ENCODE assay signal across 8 mouse cellular contexts in the genomic region with DNA sequence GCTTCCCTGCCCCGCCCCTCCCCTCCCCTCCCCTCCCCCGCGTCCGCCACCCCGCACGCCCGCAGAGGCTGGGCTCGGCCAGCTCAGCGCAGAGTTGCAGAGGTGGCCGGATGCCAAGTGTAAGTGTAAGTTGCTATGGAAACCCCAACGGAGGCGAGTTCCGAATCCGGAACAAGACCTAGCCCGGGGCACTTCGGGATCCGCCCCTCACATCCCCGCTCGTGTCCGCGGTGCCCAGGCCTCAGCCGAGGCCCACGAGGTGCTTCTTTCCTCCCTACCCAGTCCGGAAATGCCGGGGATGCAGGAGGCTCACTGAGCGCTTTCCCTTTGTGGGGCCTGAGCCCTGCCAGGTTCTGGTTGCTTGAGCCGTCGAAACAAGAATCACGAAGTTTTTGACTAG. TPM values are rescaled to one million over a fixed set of nuclear protein-coding genes. Genes with fewer than 3 reads are reported as not detected.
A peak's percentile ranks its signal among the peaks of the same experiment; 100 is the strongest.
DNase-seq lines count a peak whose midpoint lies in the region; ATAC-seq and TF ChIP-seq lines count a peak whose summit lies in the region.

No protein-coding gene starts in this region.

- no peak overlapping the region for H3K27ac ChIP-seq in embryonic facial prominence, embryonic 11.5 days (replicated peaks; ENCODE audit: low read depth, low read length)
- no peak overlapping the region for H3K27ac ChIP-seq in heart, embryonic 11.5 days (ENCODE audit: low read depth, low read length)
- no peak overlapping the region for H3K27ac ChIP-seq in kidney, adult 2 months (ENCODE audit: insufficient read depth, low read depth, low read length)
- H3K27ac ChIP-seq in liver, postnatal 0 days (ENCODE audit: low read depth): no peak overlapping the region

- H3K27me3 ChIP-seq in embryonic facial prominence, embryonic 11.5 days (ENCODE audit: control insufficient read depth, insufficient read depth, low read length): peaks cover 10% of the 10 kb centered on the region
- H3K27me3 ChIP-seq in heart, embryonic 11.5 days (ENCODE audit: control insufficient read depth, insufficient read depth, low read length): peaks cover 38% of the 10 kb centered on the region
- peaks cover 1% of the 10 kb centered on the region; the same call in 1 of the 2 replicates for H3K27me3 ChIP-seq in kidney, adult 2 months (replicated peaks; ENCODE audit: control insufficient read depth, insufficient read depth, low read length)
- peaks cover 35% of the 10 kb centered on the region for H3K27me3 ChIP-seq in liver, postnatal 0 days (ENCODE audit: insufficient read depth, low read length)

- H3K36me3 ChIP-seq in embryonic facial prominence, embryonic 11.5 days (replicated peaks; ENCODE audit: control insufficient read depth, insufficient read depth, low read depth, low read length): peaks cover 3% of the 10 kb centered on the region
- no peaks in the 10 kb centered on the region for H3K36me3 ChIP-seq in heart, embryonic 11.5 days (ENCODE audit: control insufficient read depth, insufficient read depth, low read length)
- H3K36me3 ChIP-seq in kidney, adult 2 months (ENCODE audit: control insufficient read depth, insufficient read depth, low read length): no peaks in the 10 kb centered on the region; the same call in none of the 2 replicates
- H3K36me3 ChIP-seq in liver, postnatal 0 days (replicated peaks; ENCODE audit: insufficient read depth, low read length): no peaks in the 10 kb centered on the region; the same call in 1 of the 2 replicates

- H3K9ac ChIP-seq in embryonic facial prominence, embryonic 11.5 days (replicated peaks; ENCODE audit: low read length): 0 out of 2 replicates have a peak overlapping the region, but pooled peaks have one; percentile 23
- H3K9ac ChIP-seq in heart, embryonic 11.5 days (ENCODE audit: low read depth, low read length): peak overlapping the region; percentile 52; the same call in 1 of the 2 replicates
- H3K9ac ChIP-seq in liver, postnatal 0 days (replicated peaks): peak overlapping the region; percentile 26; the same call in 1 of the 2 replicates

- peak overlapping the region; percentile 65 for H3K4me2 ChIP-seq in embryonic facial prominence, embryonic 11.5 days (ENCODE audit: low read depth, low read length)
- peak overlapping the region; percentile 86 for H3K4me2 ChIP-seq in heart, embryonic 11.5 days
- peak overlapping the region; percentile 72 for H3K4me2 ChIP-seq in liver, postnatal 0 days (ENCODE audit: low read depth, low read length)

- no peak for TF ChIP-seq POLR2A in kidney, adult 2 months (IDR thresholded peaks at IDR 0.05; ENCODE audit: low read depth, low read length)

- no peak for ATAC-seq in embryonic facial prominence, embryonic 11.5 days (replicated peaks; ENCODE audit: insufficient number of reproducible peaks, low FRiP score, low TSS enrichment, low read depth)
- no peak for ATAC-seq in heart, embryonic 11.5 days (replicated peaks; ENCODE audit: insufficient number of reproducible peaks, low FRiP score, low TSS enrichment)
- ATAC-seq in liver, postnatal 0 days: no peak

- WGBS in embryonic facial prominence, embryonic 11.5 days: under 1% methylated on average over 24 of the region's 29 CpGs
- WGBS in heart, embryonic 11.5 days (ENCODE audit: insufficient replicate concordance): under 1% methylated on average over 28 of the region's 29 CpGs
- WGBS in kidney, adult 2 months: 20% methylated on average over 29 of the region's 29 CpGs
- WGBS in liver, postnatal 0 days (ENCODE audit: insufficient replicate concordance): 5% methylated on average over 28 of the region's 29 CpGs

- no peaks in the 10 kb centered on the region for H3K4me1 ChIP-seq in embryonic facial prominence, embryonic 11.5 days (ENCODE audit: control insufficient read depth, insufficient read depth, low read length)
- H3K4me1 ChIP-seq in heart, embryonic 11.5 days (ENCODE audit: control insufficient read depth, insufficient read depth, low read length): peaks cover 12% of the 10 kb centered on the region
- H3K4me1 ChIP-seq in kidney, adult 2 months (ENCODE audit: control insufficient read depth, insufficient read depth, low read length): no peaks in the 10 kb centered on the region; the same call in 1 of the 2 replicates
- H3K4me1 ChIP-seq in liver, postnatal 0 days (ENCODE audit: insufficient read depth): peaks cover 15% of the 10 kb centered on the region

- no peak for TF ChIP-seq EP300 in liver, postnatal 0 days (IDR thresholded peaks at IDR 0.05; ENCODE audit: low read depth)

- DNase-seq in CD4-positive helper T cell, adult 2 months (ENCODE audit: low read depth, low spot score): peak; percentile 76
- DNase-seq in R1 (ENCODE audit: low read depth, low spot score): peak; percentile 72
- DNase-seq in embryonic facial prominence, embryonic 11.5 days (ENCODE audit: low spot score): no peak
- peak; percentile 73 for DNase-seq in kidney, adult 2 months
- DNase-seq in liver, postnatal 0 days: peak; percentile 55
- peak; percentile 67 for DNase-seq in neural tube, embryonic 10.5 days (ENCODE audit: extremely low spot score, low spot score)
- DNase-seq in yolk sac, embryonic 10.5 days (ENCODE audit: low spot score): peak; percentile 32

- TF ChIP-seq CTCF in kidney, adult 2 months (conservative IDR thresholded peaks at IDR 0.05; ENCODE audit: insufficient read depth, insufficient read length, low read depth, low read length): no peak
- no peak for TF ChIP-seq CTCF in liver, postnatal 0 days (IDR thresholded peaks at IDR 0.05; ENCODE audit: low read depth)

- peak overlapping the region; percentile 33 for H3K4me3 ChIP-seq in embryonic facial prominence, embryonic 11.5 days (ENCODE audit: low read depth, low read length)
- peak overlapping the region; percentile 51 for H3K4me3 ChIP-seq in heart, embryonic 11.5 days (ENCODE audit: low read depth, low read length)
- peak overlapping the region; percentile 27; the same call in 1 of the 2 replicates for H3K4me3 ChIP-seq in kidney, adult 2 months (ENCODE audit: insufficient read depth, low read depth, low read length)
- H3K4me3 ChIP-seq in liver, postnatal 0 days (ENCODE audit: low read depth, low read length): peak overlapping the region; percentile 42

- no peaks in the 10 kb centered on the region for H3K9me3 ChIP-seq in embryonic facial prominence, embryonic 11.5 days (replicated peaks; ENCODE audit: control insufficient read depth, low read length)
- H3K9me3 ChIP-seq in heart, embryonic 11.5 days (replicated peaks; ENCODE audit: control insufficient read depth, low read length): no peaks in the 10 kb centered on the region
- H3K9me3 ChIP-seq in liver, postnatal 0 days (ENCODE audit: low read length): no peaks in the 10 kb centered on the region

RNA-seq across cellular contexts. Expression of a gene that starts 4.1 kb away (rescaled TPM):
- polyA plus RNA-seq in embryonic facial prominence, embryonic 11.5 days (2014; fragmentation: Nextera tagmentation; extraction: Ambion mirVana): 43.8 and 49.9 TPM in 2 replicates
- polyA plus RNA-seq in heart, embryonic 11.5 days (2014; fragmentation: Nextera tagmentation; extraction: Ambion mirVana): 11.6 and 12.0 TPM in 2 replicates
- polyA plus RNA-seq in kidney, adult 2 months (2012; rRNA removed): 16.1 and 17.4 TPM in 2 replicates
- 5.1 and 5.7 TPM in 2 replicates for polyA plus RNA-seq in liver, postnatal 0 days (2015; fragmentation: Nextera tagmentation; extraction: Ambion mirVana)

RNA-seq across cellular contexts. Expression of a gene that starts 8.8 kb away (rescaled TPM):
- polyA plus RNA-seq in embryonic facial prominence, embryonic 11.5 days (2014; fragmentation: Nextera tagmentation; extraction: Ambion mirVana): 182 and 184 TPM in 2 replicates
- polyA plus RNA-seq in heart, embryonic 11.5 days (2014; fragmentation: Nextera tagmentation; extraction: Ambion mirVana): 118 and 135 TPM in 2 replicates
- polyA plus RNA-seq in kidney, adult 2 months (2012; rRNA removed): 68.1 and 83.2 TPM in 2 replicates
- polyA plus RNA-seq in liver, postnatal 0 days (2015; fragmentation: Nextera tagmentation; extraction: Ambion mirVana): 115 and 127 TPM in 2 replicates

RNA-seq across cellular contexts. Expression of a gene that starts 12.9 kb away (rescaled TPM):
- 0.11 and 0.38 TPM in 2 replicates for polyA plus RNA-seq in embryonic facial prominence, embryonic 11.5 days (2014; fragmentation: Nextera tagmentation; extraction: Ambion mirVana)
- polyA plus RNA-seq in heart, embryonic 11.5 days (2014; fragmentation: Nextera tagmentation; extraction: Ambion mirVana): not detected in 2 replicates
- 0.14 and 0.27 TPM in 2 replicates for polyA plus RNA-seq in kidney, adult 2 months (2012; rRNA removed)
- not detected in 2 replicates for polyA plus RNA-seq in liver, postnatal 0 days (2015; fragmentation: Nextera tagmentation; extraction: Ambion mirVana)
